Mouse (Mus musculus): ENCODE measurements around the gene Iqschfp.

GRCm38 (mm10) chr3:68514120-68514497 lies 622.1 kb downstream of the Iqschfp start:
- TF ChIP-seq POLR2A (IDR thresholded peaks at IDR 0.05; ENCODE audit: extremely low read depth, insufficient read depth, low read length) (no peak), CTCF (IDR thresholded peaks at IDR 0.05; ENCODE audit: low read depth, low read length) (no peak)
